Mouse (Mus musculus) bone marrow, adult 2 months (tissue): ENCODE data around the gene Samd14.

Source experiments
- CTCF ChIP-seq: fragments of 200-500 bp; IDR thresholded peaks from 2 replicates; pipeline ENCODE4 v1.5.1; 2011; ENCODE audit warnings: low read length, control low read depth; ENCODE audit not compliant: control insufficient read depth, insufficient read depth
- POLR2A ChIP-seq: fragments of 200-500 bp; IDR thresholded peaks from 2 replicates; pipeline ENCODE4 v1.6.1; 2011; ENCODE audit warnings: low read depth, mild to moderate bottlenecking, control low read depth, low read length, borderline replicate concordance; ENCODE audit not compliant: control insufficient read depth

- TF ChIP-seq CTCF (no peak), POLR2A (no peak)
Observed at GRCm38 (mm10) chr11:95008661-95009628, 734 bp upstream of the Samd14 start.
